Mouse (Mus musculus) small intestine, adult 2 months (tissue): ENCODE data around the gene Tuba8. TPM values are rescaled to one million over a fixed set of nuclear protein-coding genes. Genes with fewer than 3 reads are reported as not detected.

Experiments used
- H3K27ac ChIP-seq: fragments of 200-500 bp; 2 replicates; pipeline ENCODE4 v1.5.1; 2012; ENCODE audit warnings: low read depth, low read length, control low read depth, inconsistent platforms; ENCODE audit not compliant: insufficient read depth
- H3K27me3 ChIP-seq: fragments of 200-500 bp; 2 replicates; pipeline ENCODE4 v1.6.1; 2012; ENCODE audit warnings: mild to moderate bottlenecking, moderate library complexity, low read length, inconsistent platforms; ENCODE audit not compliant: control insufficient read depth, insufficient read depth
- H3K36me3 ChIP-seq: fragments of 200-500 bp; 2 replicates; pipeline ENCODE4 v1.6.1; 2012; ENCODE audit warnings: mild to moderate bottlenecking, low read length, control low read depth, inconsistent platforms; ENCODE audit not compliant: control insufficient read depth, insufficient read depth
- H3K4me1 ChIP-seq: fragments of 200-500 bp; 2 replicates; pipeline ENCODE4 v1.6.1; 2012; ENCODE audit warnings: low read length, inconsistent platforms, mixed read lengths; ENCODE audit not compliant: control insufficient read depth, insufficient read depth, insufficient read length
- H3K4me3 ChIP-seq: fragments of 200-500 bp; 2 replicates; pipeline ENCODE4 v1.5.1; 2012; ENCODE audit warnings: low read depth, mild to moderate bottlenecking, control low read depth, inconsistent platforms, low read length, moderate library complexity
- CTCF ChIP-seq: fragments of 200-500 bp; IDR thresholded peaks from 2 replicates; pipeline ENCODE4 v1.5.1; 2012; ENCODE audit warnings: low read depth, mild to moderate bottlenecking, control low read depth, inconsistent platforms, low read length, moderate library complexity, mixed read lengths; ENCODE audit not compliant: insufficient replicate concordance, insufficient read length; ENCODE audit errors: extremely low read depth
- POLR2A ChIP-seq: fragments of 200-500 bp; IDR thresholded peaks from 2 replicates; pipeline ENCODE4 v1.6.1; 2012; ENCODE audit warnings: low read depth, mild to moderate bottlenecking, control low read depth, inconsistent platforms, low read length, moderate library complexity
- WGBS: fragments of 180-500 bp; shearing (Covaris S2); methylation state at CpG from one replicate; pipeline ENCODE4 v1.1.7; 2018; 5-methylcytosine and 5-hydroxymethylcytosine counted together
- polyA plus RNA-seq: library from polyadenylated mRNA; depleted of rRNA; stranded (reverse); fragments of >200 nt; gene quantifications from 2 replicates; pipeline ENCODE4 v1.2.3, GENCODE M21; 2012

The Tuba8 gene
- polyA plus RNA-seq, 1 experiment = 0.25 TPM

GRCm38 (mm10) chr6:121176011-121176730 is 34.3 kb upstream of the Tuba8 start:
- 18% methylated on average over 14 of the region's 14 CpGs for WGBS
- Histone ChIP-seq H3K27ac (peak overlapping the region; percentile 98), H3K27me3 (no peaks in the 10 kb centered on the region), H3K4me3 (peak overlapping the region; percentile 36), H3K4me1 (peaks cover 18% of the 10 kb centered on the region), H3K36me3 (no peaks in the 10 kb centered on the region)
- TF ChIP-seq CTCF (no peak), POLR2A (no peak)

GRCm38 (mm10) chr6:121176731-121177098 is 33.8 kb upstream of the Tuba8 start:
- no peaks in the 10 kb centered on the region for H3K36me3 ChIP-seq
- peak overlapping the region; percentile 98 for H3K27ac ChIP-seq
- H3K4me1 ChIP-seq = peaks cover 18% of the 10 kb centered on the region
- 23% methylated on average over 4 of the region's 4 CpGs for WGBS
- TF ChIP-seq CTCF = no peak
- H3K4me3 ChIP-seq = peak overlapping the region; percentile 36
- H3K27me3 ChIP-seq = no peaks in the 10 kb centered on the region

- 24% methylated on average over 7 of the region's 7 CpGs for WGBS
- TF ChIP-seq POLR2A (no peak), CTCF (no peak)
- peak overlapping the region; percentile 98 for H3K27ac ChIP-seq
- no peaks in the 10 kb centered on the region for H3K36me3 ChIP-seq
- no peak overlapping the region for H3K4me3 ChIP-seq
- H3K27me3 ChIP-seq = no peaks in the 10 kb centered on the region
- H3K4me1 ChIP-seq = peaks cover 18% of the 10 kb centered on the region
These were observed 33.3 kb upstream of the Tuba8 start for GRCm38 (mm10) chr6:121177118-121177708.

- no peak for TF ChIP-seq POLR2A
- TF ChIP-seq CTCF = no peak
- 57% methylated on average over 7 of the region's 7 CpGs for WGBS
- no peak overlapping the region for H3K4me3 ChIP-seq
- H3K27ac ChIP-seq = no peak overlapping the region
- no peaks in the 10 kb centered on the region for H3K27me3 ChIP-seq
- peaks cover 18% of the 10 kb centered on the region for H3K4me1 ChIP-seq
- no peaks in the 10 kb centered on the region for H3K36me3 ChIP-seq
These were observed 31.7 kb upstream of the Tuba8 start for GRCm38 (mm10) chr6:121178700-121179358.

- no peak overlapping the region for H3K4me3 ChIP-seq
- H3K27ac ChIP-seq = no peak overlapping the region
- TF ChIP-seq POLR2A (no peak), CTCF (no peak)
- H3K4me1 ChIP-seq = peaks cover 24% of the 10 kb centered on the region
- 62% methylated on average over 7 of the region's 7 CpGs for WGBS
- H3K27me3 ChIP-seq = no peaks in the 10 kb centered on the region
- H3K36me3 ChIP-seq = no peaks in the 10 kb centered on the region
These were observed 30.6 kb upstream of the Tuba8 start for GRCm38 (mm10) chr6:121179846-121180245.

GRCm38 (mm10) chr6:121183414-121184173 is 26.9 kb upstream of the Tuba8 start, which contains the start of gene Pex26:
Gene Pex26 (plus strand): TSS chr6:121183667.
- Histone ChIP-seq H3K4me3 (peak within 1 kb of the TSS; percentile 90), H3K36me3 (peaks cover 14% of the 10 kb centered on the region), H3K27ac (peak within 1 kb of the TSS; percentile 82), H3K27me3 (no peaks in the 10 kb centered on the region), H3K4me1 (peaks cover 13% of the 10 kb centered on the region; the same call in 1 of the 2 replicates)
- TF ChIP-seq POLR2A (peak; percentile 72), CTCF (peak; percentile 17; the same call in 1 of the 2 replicates)
- 1% methylated on average over 32 of the region's 32 CpGs for WGBS
